Mouse (Mus musculus): ENCODE measurements at regions not wholly inside any gene's neighbourhood (a gene's known extent, or its start where the extent isn't known, plus 50 kb on each side); places are given as distances from the start of the nearest gene placed in this dataset.
A peak's percentile ranks its signal among the peaks of the same experiment; 100 is the strongest.

DNA sequence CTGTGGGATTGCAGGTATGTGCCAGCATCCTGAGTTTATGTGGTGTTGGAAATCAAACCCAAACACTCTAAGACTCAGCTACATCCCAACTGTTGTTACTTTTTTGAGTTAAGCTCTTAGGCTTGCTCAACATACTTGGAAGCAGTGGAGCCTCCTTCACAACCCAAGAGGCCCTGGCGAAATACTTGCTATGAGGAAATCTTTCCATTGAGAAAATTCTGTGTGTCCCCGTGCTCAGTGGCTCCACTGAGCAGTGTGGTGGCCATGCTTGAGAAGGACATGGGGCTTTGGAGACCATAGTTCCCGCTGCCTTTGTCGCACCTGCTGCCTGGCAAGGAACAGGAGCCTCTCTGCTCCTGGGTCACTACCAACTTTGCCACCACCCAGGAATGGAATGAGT lies 89.9 kb upstream of the Ccnd1 start:
- 85% methylated on average over 4 of the region's 4 CpGs for WGBS
- Histone ChIP-seq H3K36me3 (no peaks in the 10 kb centered on the region), H3K4me2 (no peak overlapping the region), H3K4me3 (no peak overlapping the region), H3K9ac (no peak overlapping the region), H3K27ac (no peak overlapping the region), H3K9me3 (no peaks in the 10 kb centered on the region), H3K27me3 (no peaks in the 10 kb centered on the region), H3K4me1 (peaks cover 47% of the 10 kb centered on the region)
- no peak for ATAC-seq (ENCODE audit: borderline replicate concordance, extremely low read depth, low FRiP score, low TSS enrichment)

DNA sequence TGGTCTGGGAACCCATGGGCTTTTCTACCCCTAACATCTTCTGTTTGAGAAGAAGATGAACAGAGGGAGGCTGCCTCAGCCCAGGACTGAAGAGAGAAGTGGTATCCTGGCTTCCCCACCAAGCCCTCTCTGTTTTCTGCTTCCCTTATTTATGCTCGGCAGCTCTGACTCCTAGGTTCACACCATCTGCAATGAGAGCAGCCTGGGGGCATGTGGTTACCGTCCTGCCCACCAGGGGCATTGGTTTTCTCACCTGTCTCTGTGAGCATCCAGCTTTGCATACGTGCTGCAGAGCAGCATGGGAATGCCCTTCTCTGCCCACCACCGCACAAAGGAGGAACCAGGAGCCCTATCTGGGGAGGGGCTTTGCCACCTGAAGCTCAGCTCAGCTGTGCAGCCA lies 89.4 kb upstream of the Ccnd1 start:
- Histone ChIP-seq H3K4me1 (peaks cover 50% of the 10 kb centered on the region), H3K27me3 (no peaks in the 10 kb centered on the region), H3K27ac (no peak overlapping the region), H3K4me3 (no peak overlapping the region), H3K4me2 (no peak overlapping the region), H3K9ac (no peak overlapping the region), H3K9me3 (no peaks in the 10 kb centered on the region), H3K36me3 (no peaks in the 10 kb centered on the region)
- no peak for ATAC-seq (ENCODE audit: borderline replicate concordance, extremely low read depth, low FRiP score, low TSS enrichment)
- WGBS: 43% methylated on average over 4 of the region's 4 CpGs

DNA sequence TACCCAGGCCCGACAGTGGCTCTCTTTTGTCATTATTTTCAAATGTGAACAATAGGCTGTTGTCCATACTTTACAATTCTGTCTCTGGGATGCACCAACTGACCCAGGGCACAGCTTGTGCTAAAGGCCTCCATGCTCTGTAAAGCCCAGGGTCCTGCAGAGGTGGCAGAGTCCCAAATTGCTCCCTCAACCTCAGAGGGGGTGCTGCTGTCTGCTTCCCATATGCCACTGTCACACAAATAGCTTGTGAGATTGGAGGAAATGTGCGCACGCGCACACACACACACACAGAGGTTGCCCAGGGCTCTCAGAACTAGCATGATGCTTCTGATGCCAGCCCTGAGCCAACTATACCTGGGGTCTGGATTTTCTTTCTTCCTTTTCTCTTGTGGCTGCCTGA lies 87.3 kb upstream of the Ccnd1 start:
- Histone ChIP-seq H3K9ac (no peak overlapping the region), H3K4me1 (peaks cover 50% of the 10 kb centered on the region), H3K36me3 (no peaks in the 10 kb centered on the region), H3K4me2 (no peak overlapping the region), H3K27ac (0 out of 2 replicates have a peak overlapping the region, but pooled peaks have one; percentile 15), H3K9me3 (no peaks in the 10 kb centered on the region), H3K27me3 (no peaks in the 10 kb centered on the region), H3K4me3 (no peak overlapping the region)
- no peak for ATAC-seq (ENCODE audit: borderline replicate concordance, extremely low read depth, low FRiP score, low TSS enrichment)
- 73% methylated on average over 4 of the region's 4 CpGs for WGBS

DNA sequence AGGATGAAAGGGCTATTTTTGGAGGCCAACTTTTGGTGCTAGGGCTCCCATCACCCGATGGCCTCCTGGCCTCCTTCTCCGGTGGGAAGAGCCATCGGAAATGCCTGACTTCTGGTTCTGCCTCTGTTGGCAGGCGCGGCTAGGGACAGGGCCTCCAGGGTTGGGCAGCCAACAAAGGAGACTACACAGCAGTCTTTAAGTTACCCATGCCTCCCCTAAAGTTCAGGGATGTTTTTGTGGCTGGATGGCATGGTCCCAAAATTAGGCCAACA lies 86.2 kb upstream of the Ccnd1 start:
- Histone ChIP-seq H3K9me3 (no peaks in the 10 kb centered on the region), H3K4me3 (no peak overlapping the region), H3K36me3 (no peaks in the 10 kb centered on the region), H3K9ac (no peak overlapping the region), H3K4me1 (peaks cover 39% of the 10 kb centered on the region), H3K4me2 (no peak overlapping the region), H3K27ac (peak overlapping the region; percentile 82), H3K27me3 (no peaks in the 10 kb centered on the region)
- 77% methylated on average over 5 of the region's 5 CpGs for WGBS
- 0 out of 2 replicates have a peak, but pooled peaks have one; percentile 11 for ATAC-seq (ENCODE audit: borderline replicate concordance, extremely low read depth, low FRiP score, low TSS enrichment)

DNA sequence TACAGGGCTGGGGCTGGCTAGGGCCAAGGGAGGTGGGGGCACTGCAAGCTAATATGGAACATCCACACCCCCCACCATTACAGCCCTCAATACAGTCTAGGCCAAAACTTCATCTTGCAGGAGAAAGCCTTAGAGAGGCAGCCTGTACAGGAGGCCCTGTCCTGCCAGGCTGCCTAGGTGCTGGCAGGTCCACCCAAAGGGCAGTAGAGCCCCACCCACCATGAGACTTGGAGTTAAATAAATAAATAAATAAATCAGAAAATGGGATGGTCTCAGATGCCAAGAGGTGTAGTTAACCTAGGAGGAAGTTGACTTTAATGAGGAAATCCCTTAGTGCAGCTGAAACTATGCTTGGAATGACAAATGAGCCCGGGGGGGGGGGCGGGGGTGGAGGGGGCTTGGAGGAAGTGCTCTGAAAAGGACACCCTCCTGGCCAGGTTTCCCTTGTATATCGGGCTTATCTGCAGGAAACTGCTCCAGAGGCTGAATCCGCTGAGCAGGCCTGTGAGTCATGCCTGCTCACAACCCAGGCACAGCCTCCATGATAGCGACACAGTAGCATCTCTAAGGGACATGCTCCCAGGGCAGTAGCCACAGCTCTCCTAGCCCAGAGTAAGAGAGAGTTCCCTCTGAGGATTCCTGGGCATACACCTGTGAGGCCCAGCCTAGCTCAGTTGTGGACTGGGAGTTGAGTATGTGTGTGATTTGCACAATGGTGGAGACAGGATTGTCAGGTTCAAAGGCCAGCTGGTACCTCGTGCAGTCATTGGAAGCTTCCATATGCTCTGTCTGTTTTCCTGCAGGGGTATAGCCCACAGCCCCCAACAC lies 85.7 kb upstream of the Ccnd1 start:
- WGBS: 24% methylated on average over 6 of the region's 6 CpGs
- H3K9ac ChIP-seq: no peak overlapping the region

DNA sequence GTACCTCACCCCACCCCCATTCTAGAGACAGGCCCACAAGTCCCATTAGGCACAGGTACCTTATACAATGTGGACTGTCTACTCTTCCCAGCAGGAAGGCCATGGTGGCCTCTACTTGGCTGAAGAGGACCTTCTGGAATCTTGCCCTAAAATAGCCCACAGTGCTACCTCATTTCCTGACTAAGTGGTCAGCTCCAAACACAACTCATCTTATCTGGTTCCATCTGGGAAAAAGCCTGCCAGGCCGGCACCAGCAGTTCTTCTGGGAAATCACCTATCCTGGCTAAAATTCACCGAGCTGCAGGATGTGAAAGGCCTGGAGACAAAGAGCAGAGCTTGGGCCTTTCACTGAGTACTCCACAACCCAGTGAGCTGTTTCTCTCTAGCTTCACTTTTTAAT lies 84.9 kb upstream of the Ccnd1 start:
- H3K4me2 ChIP-seq: no peak overlapping the region
- H3K27me3 ChIP-seq: no peaks in the 10 kb centered on the region
- 65% methylated on average over 2 of the region's 2 CpGs for WGBS
- no peaks in the 10 kb centered on the region for H3K9me3 ChIP-seq
- H3K4me1 ChIP-seq: peaks cover 27% of the 10 kb centered on the region
- H3K27ac ChIP-seq: peak overlapping the region; percentile 78
- H3K36me3 ChIP-seq: no peaks in the 10 kb centered on the region
- H3K4me3 ChIP-seq: no peak overlapping the region
- ATAC-seq (ENCODE audit: borderline replicate concordance, extremely low read depth, low FRiP score, low TSS enrichment): no peak
- no peak overlapping the region for H3K9ac ChIP-seq

More for the DNA sequence above, 85.7 kb upstream of the Ccnd1 start:
- ATAC-seq (ENCODE audit: borderline replicate concordance, extremely low read depth, low FRiP score, low TSS enrichment): peak; percentile 66
- peaks cover 35% of the 10 kb centered on the region for H3K4me1 ChIP-seq
- H3K9me3 ChIP-seq: no peaks in the 10 kb centered on the region
- no peak overlapping the region for H3K4me3 ChIP-seq
- H3K4me2 ChIP-seq: no peak overlapping the region
- no peaks in the 10 kb centered on the region for H3K27me3 ChIP-seq
- H3K36me3 ChIP-seq: no peaks in the 10 kb centered on the region
- H3K27ac ChIP-seq: peak overlapping the region; percentile 82

DNA sequence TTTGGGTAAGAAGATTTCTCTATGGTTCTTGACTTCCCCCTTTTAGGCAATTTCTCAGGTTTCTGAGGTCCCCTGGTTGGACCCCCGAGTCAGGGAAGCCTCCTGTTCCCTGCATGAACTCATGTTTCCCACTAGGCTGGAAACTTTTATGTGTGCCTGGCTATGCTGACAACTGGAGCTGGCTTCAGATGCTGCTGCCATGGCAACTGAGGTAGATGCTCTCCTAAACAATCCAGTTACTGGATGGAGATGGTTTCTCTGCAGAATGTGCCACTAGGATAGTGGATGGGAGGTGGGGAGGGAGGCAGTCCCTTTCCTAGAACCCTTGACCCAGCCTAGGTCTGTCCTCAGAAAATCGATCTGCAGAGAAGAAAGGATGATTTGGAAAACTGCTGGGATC lies 79.4 kb upstream of the Ccnd1 start:
- no peak overlapping the region for H3K4me3 ChIP-seq
- H3K27ac ChIP-seq: no peak overlapping the region
- no peak for ATAC-seq (ENCODE audit: borderline replicate concordance, extremely low read depth, low FRiP score, low TSS enrichment)
- peaks cover 3% of the 10 kb centered on the region; the same call in 1 of the 2 replicates for H3K4me1 ChIP-seq
- 53% methylated on average over 2 of the region's 2 CpGs for WGBS
- no peak overlapping the region for H3K9ac ChIP-seq
- no peaks in the 10 kb centered on the region for H3K36me3 ChIP-seq
- H3K27me3 ChIP-seq: no peaks in the 10 kb centered on the region
- H3K9me3 ChIP-seq: no peaks in the 10 kb centered on the region
- no peak overlapping the region for H3K4me2 ChIP-seq

DNA sequence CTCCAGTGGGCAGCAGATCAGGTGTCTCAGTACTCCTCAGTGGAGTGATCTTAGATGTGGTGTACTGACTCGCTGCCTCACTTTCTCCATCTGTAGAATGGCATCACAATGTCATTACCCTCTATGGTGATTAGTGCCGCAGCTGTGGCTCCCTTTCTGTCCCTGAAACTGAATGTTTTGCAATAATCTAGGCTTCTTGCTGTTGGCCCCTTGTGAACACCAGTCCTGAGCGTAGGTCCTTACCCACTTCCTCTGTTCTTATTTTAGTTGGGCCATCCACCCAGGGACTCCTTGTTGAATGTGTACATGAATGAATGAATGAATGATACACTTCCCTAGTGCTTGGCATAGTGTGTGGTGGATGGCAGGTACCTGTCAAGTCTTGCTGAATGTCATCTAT lies 78.4 kb upstream of the Ccnd1 start:
- WGBS: 80% methylated on average over 3 of the region's 3 CpGs
- Histone ChIP-seq H3K9me3 (no peaks in the 10 kb centered on the region), H3K4me3 (no peak overlapping the region), H3K27me3 (no peaks in the 10 kb centered on the region), H3K4me1 (peaks cover 3% of the 10 kb centered on the region; the same call in 1 of the 2 replicates), H3K4me2 (no peak overlapping the region), H3K36me3 (no peaks in the 10 kb centered on the region), H3K9ac (no peak overlapping the region), H3K27ac (no peak overlapping the region)
- ATAC-seq (ENCODE audit: borderline replicate concordance, extremely low read depth, low FRiP score, low TSS enrichment): no peak

DNA sequence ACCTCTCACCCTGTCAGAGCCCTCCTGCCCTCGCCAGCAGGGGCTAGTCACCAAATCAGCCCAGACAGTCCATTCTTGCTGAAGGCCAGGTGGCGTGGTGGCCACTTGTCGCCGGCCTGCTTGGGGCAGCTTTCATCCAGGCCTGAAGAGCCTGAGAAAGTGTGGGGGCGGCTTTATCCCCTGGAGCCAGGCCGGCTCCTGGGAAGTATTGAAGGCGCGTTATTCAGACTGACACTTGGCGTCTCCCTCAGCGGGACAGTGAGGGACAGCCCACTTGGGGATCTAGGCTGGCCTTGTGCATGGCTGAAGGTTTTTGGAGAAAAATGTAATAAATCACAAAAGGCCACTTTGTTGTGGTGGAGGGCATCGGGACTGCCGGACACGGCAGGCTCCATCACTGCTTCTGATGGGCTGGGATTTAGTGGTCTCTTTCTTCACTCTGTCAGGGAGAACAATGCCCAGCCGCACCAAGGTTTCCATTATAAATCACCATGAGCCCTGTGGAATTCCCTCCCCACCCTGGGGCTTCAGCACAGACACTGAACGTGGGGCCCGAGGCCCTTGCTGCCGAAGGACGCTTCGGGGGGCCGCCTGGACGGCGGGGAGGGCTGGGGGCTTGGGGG lies 75.8 kb upstream of the Ccnd1 start:
- ATAC-seq (ENCODE audit: borderline replicate concordance, extremely low read depth, low FRiP score, low TSS enrichment): no peak
- Histone ChIP-seq H3K27ac (no peak overlapping the region), H3K9ac (no peak overlapping the region), H3K4me1 (peaks cover 3% of the 10 kb centered on the region; the same call in 1 of the 2 replicates), H3K27me3 (no peaks in the 10 kb centered on the region), H3K4me2 (no peak overlapping the region), H3K4me3 (no peak overlapping the region), H3K9me3 (no peaks in the 10 kb centered on the region), H3K36me3 (no peaks in the 10 kb centered on the region)
- WGBS: 49% methylated on average over 22 of the region's 22 CpGs

DNA sequence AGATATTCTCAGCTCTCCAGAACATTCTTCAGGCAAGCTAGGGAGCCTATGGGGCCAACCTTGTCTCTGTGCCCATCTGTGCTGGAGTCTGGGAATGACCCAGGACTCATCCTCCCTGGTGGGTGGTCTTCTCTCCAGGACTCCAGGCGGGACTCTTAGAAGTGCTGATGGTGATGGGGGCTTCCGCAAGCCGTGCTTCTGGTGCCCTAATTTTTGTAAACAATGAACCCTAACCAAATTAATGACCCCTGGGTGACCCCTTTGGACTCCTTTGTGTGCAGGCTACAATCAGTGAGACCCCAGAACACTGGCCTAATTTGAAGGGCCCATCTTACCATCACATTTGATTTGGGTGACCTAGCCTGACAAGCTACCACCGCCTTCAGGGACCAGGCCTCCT lies 71.0 kb upstream of the Ccnd1 start:
- Histone ChIP-seq H3K36me3 (no peaks in the 10 kb centered on the region), H3K4me3 (no peak overlapping the region), H3K27ac (no peak overlapping the region), H3K9me3 (no peaks in the 10 kb centered on the region), H3K9ac (no peak overlapping the region), H3K4me1 (no peaks in the 10 kb centered on the region; the same call in 1 of the 2 replicates), H3K27me3 (no peaks in the 10 kb centered on the region), H3K4me2 (no peak overlapping the region)
- WGBS: 49% methylated on average over 4 of the region's 4 CpGs
- no peak for ATAC-seq (ENCODE audit: borderline replicate concordance, extremely low read depth, low FRiP score, low TSS enrichment)

DNA sequence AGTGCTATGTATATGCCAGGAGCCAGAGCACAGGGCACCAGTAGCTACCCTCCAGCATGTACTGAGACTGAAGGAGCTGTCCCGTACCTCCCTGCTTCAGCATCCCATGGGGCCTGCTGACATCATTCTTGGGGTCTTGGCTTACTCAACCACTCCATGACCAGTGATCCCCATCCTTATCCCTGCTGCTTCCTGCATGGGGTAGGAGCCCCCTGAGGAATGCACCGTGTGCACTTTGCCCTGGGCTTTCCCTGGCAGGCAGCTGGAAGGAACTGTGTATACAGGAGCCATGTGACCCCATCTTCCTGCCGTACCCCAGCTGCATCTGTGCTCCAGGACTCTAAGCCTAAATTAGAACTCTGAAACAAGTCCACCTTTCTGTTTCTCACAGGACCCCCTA lies 70.3 kb upstream of the Ccnd1 start:
- Histone ChIP-seq H3K4me3 (no peak overlapping the region), H3K27me3 (no peaks in the 10 kb centered on the region), H3K4me2 (no peak overlapping the region), H3K36me3 (no peaks in the 10 kb centered on the region), H3K9ac (no peak overlapping the region), H3K9me3 (no peaks in the 10 kb centered on the region), H3K27ac (no peak overlapping the region), H3K4me1 (no peaks in the 10 kb centered on the region)
- WGBS: 37% methylated on average over 3 of the region's 3 CpGs
- no peak for ATAC-seq (ENCODE audit: borderline replicate concordance, extremely low read depth, low FRiP score, low TSS enrichment)

DNA sequence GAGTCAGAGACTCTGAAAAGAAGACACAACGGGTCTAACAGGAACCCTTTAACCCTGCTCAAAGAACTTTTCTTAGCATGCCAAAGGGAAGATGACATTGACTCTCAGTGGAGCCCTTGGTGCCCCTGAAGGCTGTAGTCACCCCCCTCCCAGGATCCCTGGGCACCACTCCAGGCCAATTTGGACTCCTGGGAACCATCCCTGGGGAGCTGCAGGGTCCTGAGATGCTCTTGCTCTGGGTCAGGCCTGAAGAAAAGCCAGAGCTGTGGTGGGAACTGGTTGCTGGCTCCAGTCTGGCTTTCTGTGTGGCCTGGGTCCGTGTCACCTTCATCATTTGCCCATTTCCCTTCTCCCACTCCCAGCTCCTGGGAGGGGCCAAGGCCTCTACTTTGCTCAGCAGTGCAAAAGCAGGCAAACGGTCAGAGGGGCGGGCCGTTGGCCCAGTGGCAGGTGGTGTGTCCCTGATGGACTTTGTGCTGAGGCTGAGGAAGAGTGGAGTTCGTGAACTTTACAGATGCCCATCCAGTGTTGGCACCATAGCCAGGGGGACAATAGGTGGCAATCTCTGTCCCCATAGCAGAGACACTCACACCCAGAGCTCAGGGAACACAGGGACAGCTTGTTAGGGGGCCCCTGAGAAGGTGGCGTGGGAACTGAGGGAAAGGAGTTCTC lies 69.1 kb upstream of the Ccnd1 start:
- Histone ChIP-seq H3K9ac (no peak overlapping the region), H3K4me1 (no peaks in the 10 kb centered on the region), H3K27ac (no peak overlapping the region), H3K9me3 (no peaks in the 10 kb centered on the region), H3K4me2 (no peak overlapping the region), H3K4me3 (no peak overlapping the region), H3K27me3 (no peaks in the 10 kb centered on the region), H3K36me3 (no peaks in the 10 kb centered on the region)
- WGBS: 65% methylated on average over 7 of the region's 7 CpGs
- ATAC-seq (ENCODE audit: borderline replicate concordance, extremely low read depth, low FRiP score, low TSS enrichment): no peak
